Mouse (Mus musculus) lung, adult 2 months (tissue): ENCODE results near the gene Grip2.

ENCODE experiments used
- CTCF ChIP-seq: fragments of 200-500 bp; IDR thresholded peaks from 2 replicates; pipeline ENCODE4 v1.5.1; 2011; ENCODE audit warnings: mild to moderate bottlenecking, low read length, control low read depth; ENCODE audit not compliant: insufficient read depth
- POLR2A ChIP-seq: fragments of 200-500 bp; IDR thresholded peaks from 2 replicates; pipeline ENCODE4 v1.6.1; 2011; ENCODE audit warnings: low read depth, mild to moderate bottlenecking, control low read depth, low read length, borderline replicate concordance; ENCODE audit errors: extremely low read depth

DNA sequence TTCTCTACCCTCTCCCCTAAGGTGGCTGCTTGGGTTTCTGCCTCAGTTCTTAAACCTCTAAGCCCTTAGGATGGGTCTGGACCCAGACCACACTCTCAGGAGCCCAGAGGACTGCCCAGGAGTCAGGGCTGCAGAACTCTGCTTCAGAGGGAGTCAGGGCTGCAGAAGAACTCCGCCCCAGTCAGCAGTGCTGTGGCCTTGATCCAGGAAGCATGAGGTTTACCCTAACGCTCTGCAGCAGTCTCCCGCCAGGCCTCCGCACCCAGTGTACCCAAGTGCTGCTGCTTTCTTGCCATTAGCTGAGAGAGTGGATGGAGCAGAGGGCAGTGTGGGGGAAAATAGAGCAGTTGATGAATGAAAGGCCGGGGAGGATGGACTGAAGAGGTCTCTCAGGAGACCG, 19.0 kb downstream of the Grip2 start:
- TF ChIP-seq POLR2A (no peak), CTCF (no peak)
